Mouse (Mus musculus) spleen, adult 2 months (tissue): Measurements from ENCODE around the gene Entpd1.

Source experiments
- CTCF ChIP-seq: fragments of 200-500 bp; IDR thresholded peaks from 2 replicates; pipeline ENCODE4 v1.5.1; 2011; ENCODE audit warnings: mild to moderate bottlenecking, inconsistent platforms; ENCODE audit not compliant: insufficient read depth, insufficient read length, insufficient replicate concordance; ENCODE audit errors: extremely low read depth
- POLR2A ChIP-seq: fragments of 200-500 bp; IDR thresholded peaks from 2 replicates; pipeline ENCODE4 v1.6.1; 2011; ENCODE audit warnings: low read depth, low read length, inconsistent platforms

DNA sequence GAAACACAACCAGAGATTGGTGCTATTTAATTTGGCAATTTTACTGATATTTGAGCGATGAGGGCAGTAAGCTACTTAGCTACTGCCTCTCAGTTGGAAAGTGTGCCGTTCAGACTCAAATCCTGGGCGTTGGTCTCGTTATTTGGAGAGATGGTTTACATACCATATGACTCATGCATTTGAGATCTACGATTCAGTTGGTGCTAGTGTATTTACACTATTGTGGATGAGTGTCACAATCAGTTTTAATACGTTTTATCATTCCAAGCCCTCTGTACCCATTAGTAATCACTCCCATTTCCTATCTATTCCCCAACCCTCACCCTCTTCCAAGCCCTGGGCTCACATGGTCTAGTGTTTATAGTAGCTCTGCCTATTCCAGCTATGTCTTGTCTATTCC, 54.9 kb downstream of the Entpd1 start:
- TF ChIP-seq CTCF, result no peak
- TF ChIP-seq POLR2A, result no peak
